Mouse (Mus musculus) midbrain, embryonic 11.5 days (tissue): ENCODE measurements at regions not wholly inside any gene's neighbourhood (a gene's known extent, or its start where the extent isn't known, plus 50 kb on each side); places are given as distances from the start of the nearest gene placed in this dataset.
A peak's percentile ranks its signal among the peaks of the same experiment; 100 is the strongest.

Source experiments
- ATAC-seq: fragments of 200-750 bp; cut with Nextera tagmentation; 2 replicates; pipeline ENCODE4 v1.8.0; 2017; ENCODE audit warnings: moderate TSS enrichment, moderate library complexity; ENCODE audit not compliant: low FRiP score
- DNase-seq: peaks from one replicate; pipeline ENCODE4 v3.0.0; 2015; ENCODE audit warnings: low spot score; ENCODE audit errors: missing footprints
- H3K27ac ChIP-seq: fragments of 300-500 bp; sonication (generic); 2 replicates; pipeline ENCODE4 v1.5.1; 2014; ENCODE audit warnings: low read depth, low read length
- H3K27me3 ChIP-seq: fragments of 300-500 bp; sonication (generic); 2 replicates; pipeline ENCODE4 v1.6.1; 2014; ENCODE audit warnings: mild to moderate bottlenecking, low read length, moderate library complexity, mixed read lengths; ENCODE audit not compliant: control insufficient read depth, insufficient read depth
- H3K36me3 ChIP-seq: fragments of 300-500 bp; sonication (generic); 2 replicates; pipeline ENCODE4 v1.6.1; 2014; ENCODE audit warnings: mild to moderate bottlenecking, low read length, moderate library complexity, mixed read lengths; ENCODE audit not compliant: control insufficient read depth, insufficient read depth
- H3K4me1 ChIP-seq: fragments of 300-500 bp; sonication (generic); 2 replicates; pipeline ENCODE4 v1.6.1; 2014; ENCODE audit warnings: low read length; ENCODE audit not compliant: control insufficient read depth, insufficient read depth
- H3K4me2 ChIP-seq: fragments of 300-500 bp; sonication (generic); 2 replicates; pipeline ENCODE4 v1.6.1; 2014; ENCODE audit warnings: mild to moderate bottlenecking, moderate library complexity
- H3K4me3 ChIP-seq: fragments of 300-500 bp; sonication (generic); 2 replicates; pipeline ENCODE4 v1.5.1; 2014; ENCODE audit warnings: low read depth, low read length
- H3K9ac ChIP-seq: fragments of 300-500 bp; sonication (generic); 2 replicates; pipeline ENCODE4 v1.6.1; 2014; ENCODE audit warnings: low read length
- H3K9me3 ChIP-seq: fragments of 300-500 bp; sonication (generic); 2 replicates; pipeline ENCODE4 v1.6.1; 2016; ENCODE audit warnings: low read length; ENCODE audit not compliant: control insufficient read depth
- WGBS: fragments of 180-500 bp; shearing (Covaris S2); extraction: QIAGEN DNeasy Blood & Tissue Kit; methylation state at CpG from one replicate; pipeline ENCODE4 v1.1.7; 2014; 5-methylcytosine and 5-hydroxymethylcytosine counted together

DNA sequence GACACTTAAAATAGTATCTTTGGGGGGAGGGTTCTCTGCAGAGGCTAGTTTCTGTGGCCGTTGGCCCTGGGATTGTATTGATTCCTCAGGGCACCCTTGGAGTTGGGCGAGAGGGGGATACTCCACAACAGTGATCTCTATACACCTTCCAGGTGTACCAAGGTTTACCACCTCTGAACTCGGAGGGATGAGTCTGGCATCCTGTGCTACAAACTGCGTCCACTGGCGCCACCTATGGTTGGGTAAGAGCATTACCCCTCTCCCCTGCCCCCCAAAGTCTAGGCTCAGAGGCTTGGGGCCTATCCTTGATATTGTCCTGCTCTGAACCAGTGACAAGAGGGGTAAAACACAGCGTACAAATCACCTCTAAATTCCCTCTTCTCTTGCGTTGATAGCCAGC, 62.2 kb downstream of the Gm17728 start:
- Histone ChIP-seq H3K4me2 (no peak overlapping the region), H3K9ac (no peak overlapping the region), H3K9me3 (no peaks in the 10 kb centered on the region), H3K36me3 (no peaks in the 10 kb centered on the region), H3K27ac (no peak overlapping the region), H3K4me3 (no peak overlapping the region), H3K27me3 (no peaks in the 10 kb centered on the region), H3K4me1 (no peaks in the 10 kb centered on the region)
- no peak for DNase-seq
- no peak for ATAC-seq
- WGBS: 70% methylated on average over 7 of the region's 7 CpGs

DNA sequence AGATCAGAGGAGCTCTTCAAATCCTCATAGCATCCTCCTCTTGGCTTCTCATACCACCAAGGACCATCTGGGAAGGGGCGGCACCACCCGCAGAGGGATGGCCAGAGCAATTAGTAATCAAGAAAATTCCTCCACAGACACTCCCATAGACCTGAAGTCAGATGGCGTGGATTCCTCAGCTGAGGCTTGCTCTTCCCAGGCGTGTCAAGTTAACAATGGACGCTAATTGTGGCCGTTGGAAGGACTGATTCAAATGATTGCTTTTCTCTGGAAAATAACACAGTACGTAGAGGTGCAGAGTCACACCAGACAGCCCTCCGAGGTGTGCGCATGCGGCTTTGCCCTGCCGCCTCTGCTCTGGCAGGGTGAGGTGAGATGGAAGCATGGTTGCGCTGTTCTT, 62.7 kb downstream of the Gm17728 start:
- WGBS: 87% methylated on average over 12 of the region's 12 CpGs
- Histone ChIP-seq H3K4me2 (no peak overlapping the region), H3K4me1 (no peaks in the 10 kb centered on the region), H3K9ac (no peak overlapping the region), H3K27me3 (no peaks in the 10 kb centered on the region), H3K9me3 (no peaks in the 10 kb centered on the region), H3K36me3 (no peaks in the 10 kb centered on the region), H3K4me3 (no peak overlapping the region), H3K27ac (no peak overlapping the region)
- DNase-seq (no peak), ATAC-seq (no peak)

DNA sequence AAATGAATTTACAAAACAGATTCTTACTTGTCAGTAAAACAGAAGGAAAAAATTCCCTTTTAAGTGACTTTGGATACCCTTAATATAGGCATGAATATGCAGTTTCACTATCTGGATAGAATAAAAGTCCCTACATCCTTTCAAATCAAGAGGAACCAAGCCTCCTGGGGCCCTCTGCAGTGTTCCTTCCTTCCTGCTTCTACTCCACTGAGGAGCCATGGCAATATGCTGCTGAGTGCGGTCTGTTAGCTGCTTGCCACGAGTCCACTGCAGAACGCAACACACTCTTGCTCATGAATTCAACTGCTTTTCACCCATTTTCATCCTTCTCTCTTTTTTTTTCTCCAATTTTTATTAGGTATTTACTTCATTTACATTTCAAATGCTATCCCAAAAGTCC, 107.5 kb downstream of the Gm17728 start:
- Histone ChIP-seq H3K4me3 (no peak overlapping the region), H3K27ac (no peak overlapping the region), H3K9me3 (no peaks in the 10 kb centered on the region), H3K9ac (no peak overlapping the region), H3K27me3 (no peaks in the 10 kb centered on the region), H3K36me3 (no peaks in the 10 kb centered on the region), H3K4me2 (no peak overlapping the region), H3K4me1 (no peaks in the 10 kb centered on the region)
- 75% methylated on average over 3 of the region's 3 CpGs for WGBS
- ATAC-seq (no peak), DNase-seq (no peak)

DNA sequence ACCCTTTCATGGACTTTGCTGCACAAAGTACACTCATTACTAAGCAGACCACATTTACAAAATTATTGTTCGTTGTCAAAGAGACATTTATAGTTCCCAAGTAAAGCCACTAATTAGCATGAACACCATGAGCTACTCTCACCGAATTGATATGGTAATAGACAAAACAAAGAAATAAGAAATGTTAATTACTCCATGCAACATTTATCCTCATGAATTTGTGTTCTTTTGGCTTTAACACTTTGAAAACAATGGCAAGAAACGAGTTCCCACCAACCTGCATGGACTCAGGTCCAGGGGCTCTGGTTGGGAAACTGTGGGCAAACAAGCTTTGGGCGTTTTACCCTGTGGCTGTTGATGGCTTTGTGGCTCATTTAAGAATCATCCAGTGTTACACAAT, 114.2 kb downstream of the Gm17728 start:
- no peak for DNase-seq
- 58% methylated on average over 4 of the region's 4 CpGs for WGBS

DNA sequence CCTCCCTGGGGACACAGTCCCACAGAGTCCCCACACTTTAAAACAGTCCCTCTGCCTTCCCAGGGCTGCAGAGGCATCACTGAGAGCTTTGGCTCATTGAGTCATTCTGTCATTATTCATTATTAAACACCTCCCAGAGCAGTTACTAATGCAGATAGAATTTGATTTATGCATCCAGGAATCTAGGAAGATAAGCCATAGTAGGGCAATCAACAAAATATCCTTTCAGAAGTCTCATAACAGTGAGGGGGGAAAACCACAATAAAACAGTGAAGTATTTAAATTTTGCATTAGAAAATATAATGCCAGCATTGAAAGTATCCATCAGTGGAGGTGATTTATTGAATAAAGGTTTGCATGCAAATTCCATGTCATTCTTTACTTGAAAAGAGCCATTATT, 116.5 kb downstream of the Gm17728 start:
- Histone ChIP-seq H3K9ac (no peak overlapping the region), H3K36me3 (no peaks in the 10 kb centered on the region), H3K4me3 (no peak overlapping the region), H3K27ac (no peak overlapping the region), H3K4me1 (no peaks in the 10 kb centered on the region), H3K4me2 (no peak overlapping the region), H3K9me3 (peaks cover 6% of the 10 kb centered on the region; the same call in 1 of the 2 replicates), H3K27me3 (no peaks in the 10 kb centered on the region)
- DNase-seq: no peak
- ATAC-seq: no peak

More for the DNA sequence above, 114.2 kb downstream of the Gm17728 start:
- Histone ChIP-seq H3K9me3 (no peaks in the 10 kb centered on the region), H3K27ac (no peak overlapping the region), H3K4me3 (no peak overlapping the region), H3K4me1 (no peaks in the 10 kb centered on the region), H3K36me3 (no peaks in the 10 kb centered on the region), H3K9ac (no peak overlapping the region), H3K27me3 (no peaks in the 10 kb centered on the region), H3K4me2 (no peak overlapping the region)
- ATAC-seq: no peak

DNA sequence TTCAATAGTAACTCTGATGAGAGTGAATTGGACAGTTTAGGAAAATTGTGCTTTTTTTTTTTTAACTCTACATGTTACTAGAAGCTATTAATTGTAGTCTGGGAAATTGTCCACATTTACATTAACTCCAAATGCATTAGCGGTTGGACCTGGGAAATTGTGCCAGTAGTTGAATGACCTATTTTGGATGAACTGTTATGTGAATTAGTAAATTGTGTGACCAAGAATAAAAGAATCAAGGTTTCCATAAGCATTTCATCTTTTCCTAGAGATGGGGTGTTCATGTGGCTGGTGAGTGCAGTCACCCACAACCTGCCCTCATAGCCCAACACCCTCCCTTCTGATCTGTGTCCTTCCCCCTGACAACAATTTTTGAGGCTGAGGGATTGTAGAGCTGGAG, 118.3 kb downstream of the Gm17728 start:
- no peak overlapping the region for H3K4me3 ChIP-seq
- H3K27me3 ChIP-seq: no peaks in the 10 kb centered on the region
- no peaks in the 10 kb centered on the region for H3K4me1 ChIP-seq
- WGBS: 93% methylated on average over 1 of the region's 1 CpGs
- peaks cover 6% of the 10 kb centered on the region; the same call in 1 of the 2 replicates for H3K9me3 ChIP-seq
- H3K27ac ChIP-seq: no peak overlapping the region
- H3K4me2 ChIP-seq: no peak overlapping the region
- DNase-seq: no peak
- H3K36me3 ChIP-seq: no peaks in the 10 kb centered on the region
- H3K9ac ChIP-seq: no peak overlapping the region
- ATAC-seq: no peak

DNA sequence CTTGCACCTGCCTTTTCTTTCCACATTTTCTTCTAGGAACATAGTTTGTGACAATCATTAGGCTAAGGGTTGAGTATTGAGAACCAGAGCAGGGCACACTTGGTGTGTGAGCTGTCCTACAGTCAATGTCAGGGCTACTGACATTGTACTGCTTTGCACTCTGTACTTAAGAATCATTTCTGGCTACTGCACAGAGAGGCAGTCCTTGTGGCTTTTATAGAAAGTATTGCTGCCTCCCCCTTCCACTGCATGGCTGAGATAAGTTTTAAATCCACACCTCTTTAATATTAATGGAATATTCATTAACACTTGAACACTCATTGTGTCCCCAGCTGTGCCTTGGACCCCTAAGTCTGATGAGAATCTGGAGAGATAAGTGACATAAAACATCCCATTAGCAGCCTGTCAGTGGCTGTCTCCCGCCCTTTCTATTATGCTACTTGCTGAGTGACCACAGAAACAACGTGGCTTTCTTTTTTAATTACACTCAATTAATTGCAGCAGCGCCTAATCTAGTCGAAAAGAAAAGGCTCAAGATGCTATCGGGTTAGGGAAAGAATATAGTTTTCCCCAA, 121.5 kb downstream of the Gm17728 start:
- Histone ChIP-seq H3K4me3 (no peak overlapping the region), H3K27me3 (no peaks in the 10 kb centered on the region), H3K4me1 (no peaks in the 10 kb centered on the region), H3K9ac (no peak overlapping the region), H3K4me2 (no peak overlapping the region), H3K9me3 (peaks cover 6% of the 10 kb centered on the region; the same call in 1 of the 2 replicates), H3K36me3 (no peaks in the 10 kb centered on the region), H3K27ac (peak overlapping the region; percentile 40; the same call in 1 of the 2 replicates)
- no peak for DNase-seq
- 74% methylated on average over 5 of the region's 5 CpGs for WGBS
- no peak for ATAC-seq

DNA sequence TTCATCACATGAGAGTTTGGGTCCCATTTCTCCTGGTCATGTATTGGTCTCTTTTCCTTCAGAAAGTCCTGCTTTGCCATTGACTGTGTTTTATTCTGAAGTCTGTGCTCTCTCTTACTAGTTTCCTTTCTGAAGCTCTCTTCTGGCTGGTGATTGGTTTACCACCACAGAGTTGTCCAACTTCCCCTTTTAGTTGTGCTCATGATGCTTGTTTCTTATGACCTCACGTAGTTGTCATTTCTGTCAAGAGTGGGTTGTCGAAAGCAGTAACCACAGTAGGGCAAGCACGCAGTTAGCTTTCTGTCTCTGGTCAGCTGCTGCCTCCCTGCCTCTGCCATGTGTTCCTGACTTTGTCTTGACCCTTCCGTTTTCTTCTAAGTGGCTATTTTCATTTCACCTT, 112.0 kb downstream of the Pabpc6 start:
- no peaks in the 10 kb centered on the region for H3K9me3 ChIP-seq
- H3K27me3 ChIP-seq: no peaks in the 10 kb centered on the region
- no peak for ATAC-seq
- H3K27ac ChIP-seq: no peak overlapping the region
- no peaks in the 10 kb centered on the region for H3K4me1 ChIP-seq
- H3K9ac ChIP-seq: no peak overlapping the region
- no peak overlapping the region for H3K4me3 ChIP-seq
- no peak overlapping the region for H3K4me2 ChIP-seq
- H3K36me3 ChIP-seq: no peaks in the 10 kb centered on the region
- WGBS: 93% methylated on average over 4 of the region's 4 CpGs
- no peak for DNase-seq

DNA sequence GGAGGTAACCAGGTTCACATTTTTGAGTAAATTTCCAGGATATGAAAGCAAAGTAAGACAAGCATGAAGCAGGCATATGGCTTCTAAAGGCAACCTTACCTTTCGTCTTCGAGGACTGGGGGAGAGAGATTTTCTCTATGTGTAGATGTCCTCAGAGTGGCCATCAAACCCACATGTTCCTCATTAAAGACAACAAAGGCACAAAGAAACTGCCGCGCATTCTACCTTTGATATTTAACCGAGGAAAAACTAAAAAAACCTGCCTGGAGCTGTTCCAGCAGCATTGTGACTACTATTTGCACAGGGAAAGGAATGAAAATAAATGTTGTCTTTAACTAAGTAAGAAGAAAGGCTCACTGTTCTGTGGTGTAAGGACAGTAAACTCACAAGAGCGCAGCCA, 102.7 kb downstream of the Pabpc6 start:
- no peaks in the 10 kb centered on the region for H3K36me3 ChIP-seq
- WGBS: 78% methylated on average over 6 of the region's 6 CpGs
- ATAC-seq: no peak
- H3K9ac ChIP-seq: no peak overlapping the region
- no peak for DNase-seq
- H3K4me2 ChIP-seq: no peak overlapping the region
- H3K9me3 ChIP-seq: no peaks in the 10 kb centered on the region
- no peak overlapping the region for H3K4me3 ChIP-seq
- no peak overlapping the region for H3K27ac ChIP-seq
- H3K4me1 ChIP-seq: no peaks in the 10 kb centered on the region
- no peaks in the 10 kb centered on the region for H3K27me3 ChIP-seq
